Mouse (Mus musculus) R1 (cell line): Measurements from ENCODE around the gene Inpp5d.
A peak's percentile ranks its signal among the peaks of the same experiment; 100 is the strongest.
"Not testable (repeated sequence)": the region's sequence is repeated elsewhere in the genome, so short reads cannot be mapped to it uniquely, and the experiment has no call there.

Experiments
- DNase-seq: peaks from one replicate; pipeline ENCODE4 v3.0.0-alpha.2; 2018; ENCODE audit warnings: low read depth, low spot score

The Inpp5d gene

GRCm38 (mm10) chr1:87655101-87655500 lies 35.0 kb downstream of the Inpp5d start:
- DNase-seq: no peak

GRCm38 (mm10) chr1:87658063-87658462 lies 38.0 kb downstream of the Inpp5d start:
- no peak for DNase-seq

- DNase-seq: no peak
These were observed 38.4 kb downstream of the Inpp5d start for GRCm38 (mm10) chr1:87658485-87658884.

- peak; percentile 39 for DNase-seq
These were observed 39.0 kb downstream of the Inpp5d start for GRCm38 (mm10) chr1:87658937-87659617.

- no peak for DNase-seq
These were observed 39.5 kb downstream of the Inpp5d start for GRCm38 (mm10) chr1:87659618-87659960.

- no peak for DNase-seq
These were observed 40.6 kb downstream of the Inpp5d start for GRCm38 (mm10) chr1:87660740-87661139.

- DNase-seq: peak; percentile 67
These were observed 43.9 kb downstream of the Inpp5d start for GRCm38 (mm10) chr1:87663992-87664391.

GRCm38 (mm10) chr1:87667006-87667405 lies 46.9 kb downstream of the Inpp5d start:
- no peak for DNase-seq

GRCm38 (mm10) chr1:87668300-87668699 lies 48.2 kb downstream of the Inpp5d start:
- no peak for DNase-seq

GRCm38 (mm10) chr1:87671483-87671882 lies 51.4 kb downstream of the Inpp5d start:
- DNase-seq: no peak

- DNase-seq: peak; percentile 90
These were observed 53.9 kb downstream of the Inpp5d start for GRCm38 (mm10) chr1:87673822-87674604.

GRCm38 (mm10) chr1:87676006-87676405 lies 55.9 kb downstream of the Inpp5d start:
- peak; percentile 88 for DNase-seq

GRCm38 (mm10) chr1:87679089-87679488 lies 59.0 kb downstream of the Inpp5d start:
- DNase-seq: no peak

GRCm38 (mm10) chr1:87680950-87681349 lies 60.8 kb downstream of the Inpp5d start:
- no peak for DNase-seq

- not testable (repeated sequence) for DNase-seq
These were observed 62.4 kb downstream of the Inpp5d start for GRCm38 (mm10) chr1:87682473-87682872.

- DNase-seq: peak; percentile 74
These were observed 64.0 kb downstream of the Inpp5d start for GRCm38 (mm10) chr1:87684071-87684470.

GRCm38 (mm10) chr1:87684791-87685190 lies 64.7 kb downstream of the Inpp5d start:
- DNase-seq: no peak

GRCm38 (mm10) chr1:87686351-87686750 lies 66.2 kb downstream of the Inpp5d start:
- no peak for DNase-seq

GRCm38 (mm10) chr1:87687009-87687408 lies 66.9 kb downstream of the Inpp5d start:
- DNase-seq: peak; percentile 69

- peak; percentile 77 for DNase-seq
These were observed 69.7 kb downstream of the Inpp5d start for GRCm38 (mm10) chr1:87689661-87690341.

- DNase-seq: peak; percentile 62
These were observed 76.2 kb downstream of the Inpp5d start for GRCm38 (mm10) chr1:87696358-87696757.

GRCm38 (mm10) chr1:87698010-87698409 lies 77.9 kb downstream of the Inpp5d start:
- no peak for DNase-seq
